Mouse (Mus musculus): Measurements from ENCODE around the gene Nbea.

Gene Nbea

GRCm38 (mm10) chr3:56183159-56184133 is at the start of gene Nbea:
TSS of gene Nbea (minus strand) at chr3:56183701.
- DNase-seq, result peak; percentile 84

GRCm38 (mm10) chr3:56229283-56229682 is 45.8 kb upstream of the Nbea start:
- no peak for DNase-seq

DNA sequence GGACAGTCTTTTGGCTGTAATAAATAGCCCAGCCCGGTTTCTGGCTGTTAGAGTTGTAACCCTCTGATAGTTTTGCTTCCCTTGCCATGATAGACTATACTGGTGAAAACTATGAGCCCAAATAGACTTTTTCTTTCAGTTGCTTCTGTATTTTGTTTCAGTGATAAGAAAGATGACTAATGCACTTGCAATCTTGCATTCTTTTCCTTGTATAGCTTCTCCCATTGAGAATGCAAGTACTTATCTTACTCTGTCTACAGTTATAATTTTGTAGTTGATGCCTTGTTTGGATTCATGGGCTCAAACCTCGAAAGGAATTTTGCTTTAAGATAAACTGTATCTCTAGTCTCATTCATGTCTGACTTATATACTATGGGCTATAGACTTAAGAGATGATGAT is 32.5 kb upstream of the Nbea start:
- DNase-seq, result no peak

GRCm38 (mm10) chr3:56203968-56204367 is 20.5 kb upstream of the Nbea start:
- no peak for DNase-seq

- DNase-seq, result no peak
These were observed 4.7 kb upstream of the Nbea start for GRCm38 (mm10) chr3:56188238-56188637.

GRCm38 (mm10) chr3:56187131-56187779 is 3.8 kb upstream of the Nbea start:
- DNase-seq, result peak; percentile 39

DNA sequence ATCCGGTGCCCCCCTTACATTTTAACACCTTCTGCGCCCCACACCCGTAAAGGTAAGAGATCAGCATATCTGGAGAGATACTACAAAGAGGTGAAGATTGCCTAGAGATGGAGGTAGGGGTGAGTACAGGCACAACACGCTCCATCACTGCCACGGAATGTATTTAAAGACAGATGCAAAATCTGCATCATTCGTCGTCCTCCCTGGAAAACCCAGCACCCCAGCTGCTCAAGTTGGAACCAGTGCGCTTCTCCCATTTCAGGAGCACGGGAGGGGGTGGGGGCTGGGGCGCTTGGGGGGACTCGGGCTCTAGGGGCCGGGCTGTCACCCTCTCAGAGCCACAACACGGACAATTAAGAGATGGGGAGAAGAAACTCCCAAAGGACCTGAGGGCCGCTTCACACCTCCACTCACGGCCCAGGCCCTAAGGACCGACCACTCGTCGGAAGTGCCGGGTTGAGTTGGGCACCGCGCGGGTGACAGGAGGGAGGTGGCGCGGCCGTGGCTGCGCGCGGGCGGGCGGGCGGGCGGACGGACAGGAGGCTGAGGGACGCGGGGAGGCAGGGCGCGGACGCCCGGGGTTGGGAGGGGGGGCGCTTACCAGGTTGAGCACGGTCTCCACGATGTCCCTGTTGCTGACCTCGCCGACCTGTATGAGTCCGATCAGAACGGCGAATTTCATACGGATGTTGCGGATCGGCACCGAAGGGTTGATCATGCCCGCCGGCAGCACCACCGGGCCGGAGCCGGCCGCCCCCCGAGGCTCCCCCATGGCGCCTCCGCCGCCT is 936 bp downstream of the Nbea start:
- DNase-seq, result peak; percentile 12

DNA sequence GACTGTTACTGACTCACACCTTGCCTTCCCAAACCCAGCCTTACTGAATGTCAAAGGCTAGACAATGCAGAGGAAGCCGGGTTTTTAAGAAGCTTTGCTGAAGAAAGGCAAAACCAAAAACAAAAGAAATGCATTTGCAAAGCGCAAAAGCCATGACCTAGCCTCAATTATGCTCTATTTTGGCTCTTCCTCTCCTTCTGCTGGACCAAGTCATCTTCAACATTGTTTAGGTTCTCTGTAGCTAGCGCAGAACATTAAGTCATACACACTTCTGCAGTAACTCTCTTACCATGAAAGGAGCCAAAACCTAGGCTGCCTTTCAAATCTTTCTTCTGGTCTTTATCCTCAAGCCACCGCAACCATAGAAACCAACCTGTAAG is 1.5 kb downstream of the Nbea start:
- DNase-seq, result peak; percentile 1

- no peak for DNase-seq
These were observed 2.5 kb downstream of the Nbea start for GRCm38 (mm10) chr3:56181025-56181424.

DNA sequence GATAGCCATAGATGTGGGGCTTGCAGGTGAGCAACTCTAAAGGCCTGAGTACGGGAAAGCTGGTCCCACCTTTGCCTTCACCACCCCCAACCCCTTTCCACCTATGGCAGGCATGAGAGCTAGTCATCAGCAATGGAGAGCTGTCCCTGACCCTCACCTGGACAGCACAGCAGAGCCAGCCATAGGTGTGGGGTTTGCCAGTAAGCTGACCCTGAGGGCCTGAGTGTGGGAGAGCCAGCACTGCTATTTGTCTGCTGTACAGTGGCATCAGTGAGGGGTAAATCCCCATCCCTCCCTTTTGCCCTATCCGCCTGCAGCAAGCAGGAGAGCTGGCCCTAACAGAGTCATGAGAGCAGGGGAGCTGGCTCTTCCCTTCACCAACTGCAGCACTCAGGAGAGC is 25.6 kb downstream of the Nbea start:
- no peak for DNase-seq

DNA sequence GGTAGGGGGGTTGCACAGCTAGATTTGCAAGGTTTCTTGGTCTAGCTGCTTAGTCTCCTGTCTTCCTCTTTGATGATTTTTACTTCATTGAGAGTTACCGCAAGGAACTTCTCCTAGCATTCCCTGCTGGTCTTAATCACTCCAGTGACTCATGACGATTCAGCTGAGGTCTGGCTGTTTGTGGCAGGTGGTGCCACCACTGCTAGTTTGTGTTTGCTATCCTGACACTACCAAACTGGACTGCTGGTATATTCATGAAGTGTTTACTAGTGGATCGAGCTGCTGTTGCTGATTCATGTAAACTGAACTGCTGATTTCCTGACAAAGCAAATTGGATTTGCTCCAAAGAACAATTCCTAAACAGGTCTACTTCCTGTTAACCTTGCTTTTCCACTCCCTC is 56.8 kb downstream of the Nbea start:
- DNase-seq, result peak; percentile 6

- DNase-seq, result no peak
These were observed 66.9 kb downstream of the Nbea start for GRCm38 (mm10) chr3:56116647-56117046.

GRCm38 (mm10) chr3:56108101-56108500 is 75.4 kb downstream of the Nbea start:
- no peak for DNase-seq

GRCm38 (mm10) chr3:56097105-56097504 is 86.4 kb downstream of the Nbea start:
- no peak for DNase-seq

- peak; percentile 20 for DNase-seq
These were observed 104.4 kb downstream of the Nbea start for GRCm38 (mm10) chr3:56079015-56079612.

GRCm38 (mm10) chr3:56067849-56068248 is 115.7 kb downstream of the Nbea start:
- peak; percentile 67 for DNase-seq

- peak; percentile 37 for DNase-seq
These were observed 117.0 kb downstream of the Nbea start for GRCm38 (mm10) chr3:56066360-56067040.

- no peak for DNase-seq
These were observed 118.3 kb downstream of the Nbea start for GRCm38 (mm10) chr3:56065234-56065633.

DNA sequence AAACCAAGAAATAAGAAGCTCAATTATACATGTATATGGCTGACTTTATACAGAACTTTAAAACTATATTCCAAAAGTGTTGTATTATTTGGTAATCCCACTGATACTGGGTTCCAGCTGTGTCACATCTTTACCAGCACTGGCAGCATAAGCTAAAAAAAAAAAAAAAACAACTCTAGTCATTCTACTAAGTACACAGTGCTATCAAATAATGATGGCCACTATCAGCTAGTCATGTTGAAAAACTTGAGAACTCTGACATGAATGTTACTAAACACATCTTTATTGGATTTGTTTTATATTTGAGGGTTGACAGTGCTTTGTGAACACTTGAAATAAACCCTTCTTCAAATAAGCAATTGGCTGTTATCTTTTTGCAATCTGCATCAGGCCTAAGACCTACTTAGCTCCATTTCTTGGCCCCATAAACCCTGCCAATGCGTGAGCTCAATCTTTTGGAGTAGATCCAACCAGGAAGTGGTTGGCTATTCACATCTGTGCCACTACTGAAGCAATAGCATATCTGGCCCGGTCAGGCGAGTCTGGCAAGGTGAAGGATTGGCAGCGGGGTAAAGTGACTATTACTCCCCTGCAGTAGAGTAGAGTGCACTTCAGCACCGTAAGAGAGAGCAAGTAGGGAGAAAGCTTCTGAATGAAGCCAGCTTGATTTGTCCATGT is 137.7 kb downstream of the Nbea start:
- DNase-seq, result peak; percentile 65

- no peak for DNase-seq
These were observed 140.4 kb downstream of the Nbea start for GRCm38 (mm10) chr3:56043091-56043490.

DNA sequence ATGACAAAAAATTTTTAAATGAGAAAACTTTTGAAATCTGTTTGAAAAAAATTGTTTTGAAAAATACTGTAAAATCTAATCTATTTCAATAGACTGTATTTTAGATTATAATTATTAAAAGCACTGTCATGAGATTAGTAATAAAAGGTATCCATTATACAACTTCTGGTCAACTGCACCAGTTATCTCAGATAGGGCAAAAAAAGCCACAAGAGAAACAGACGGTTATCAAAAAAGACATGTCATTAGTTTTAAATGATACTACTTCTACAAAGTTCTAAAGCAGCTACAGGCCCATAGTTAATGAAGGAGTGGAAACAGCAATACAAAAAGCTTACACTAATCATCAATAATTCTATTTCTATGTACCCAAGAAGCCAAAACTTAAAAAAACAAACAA is 144.0 kb downstream of the Nbea start:
- no peak for DNase-seq

GRCm38 (mm10) chr3:56034596-56034995 is 148.9 kb downstream of the Nbea start:
- no peak for DNase-seq

Data from lung, postnatal 36 days (tissue).